ENCODE assay signal across 8 mouse cellular contexts in the genomic region with DNA sequence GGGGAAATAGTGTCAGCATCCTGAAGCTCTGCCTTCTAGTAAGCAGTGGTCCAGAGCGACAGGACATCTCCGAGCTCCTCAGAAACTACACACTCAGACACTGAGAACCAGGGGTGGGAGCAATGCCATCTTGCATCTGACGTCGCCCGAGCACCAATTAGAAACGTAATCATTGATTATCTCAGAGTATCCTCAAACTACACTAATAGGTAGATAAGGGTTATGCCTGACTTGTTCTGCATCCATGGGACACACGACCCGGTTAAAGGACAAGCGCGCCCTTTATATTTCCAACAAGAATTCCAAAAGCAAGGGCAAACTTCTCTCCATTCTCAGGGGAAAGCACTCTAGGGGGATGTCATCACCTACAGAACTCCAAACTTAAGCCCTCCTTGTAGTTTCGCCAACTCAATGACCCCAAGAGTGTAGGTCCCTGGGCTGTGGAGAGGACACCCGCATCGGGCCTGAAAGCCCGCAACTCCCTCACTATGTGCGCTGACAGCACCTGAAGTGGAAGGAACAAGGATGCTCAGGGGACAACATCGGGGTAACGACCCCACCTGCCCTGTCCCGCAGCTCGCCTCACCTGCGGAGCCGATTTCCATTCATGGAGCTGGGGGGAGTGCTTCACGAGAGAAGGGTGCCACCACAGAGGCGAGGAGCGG. TPM values are rescaled to one million over a fixed set of nuclear protein-coding genes. Genes with fewer than 3 reads are reported as not detected.
DNase-seq lines count a peak whose midpoint lies in the region; ATAC-seq and TF ChIP-seq lines count a peak whose summit lies in the region.

No protein-coding gene starts in this region.

- peak overlapping the region; percentile 82 for H3K9ac ChIP-seq in forebrain, embryonic 16.5 days (replicated peaks; ENCODE audit: low read depth, low read length)
- H3K9ac ChIP-seq in liver, embryonic 12.5 days, result peak overlapping the region; percentile 89
- peak overlapping the region; percentile 90 for H3K9ac ChIP-seq in stomach, embryonic 15.5 days

- TF ChIP-seq CTCF in kidney, adult 2 months (conservative IDR thresholded peaks at IDR 0.05; ENCODE audit: insufficient read depth, insufficient read length, low read depth, low read length), result no peak
- no peak for TF ChIP-seq CTCF in bone marrow macrophage, adult 2 months (IDR thresholded peaks at IDR 0.05; ENCODE audit: low read depth, low read length)

- ATAC-seq in forebrain, embryonic 16.5 days, result no peak
- ATAC-seq in liver, embryonic 12.5 days, result peak; percentile 33
- peak; percentile 24; the same call in 1 of the 2 replicates for ATAC-seq in stomach, embryonic 15.5 days (ENCODE audit: insufficient read depth, low FRiP score, low read depth)

- WGBS in kidney, adult 2 months, result 2% methylated on average over 24 of the region's 24 CpGs
- 1% methylated on average over 24 of the region's 24 CpGs for WGBS in forebrain, embryonic 16.5 days
- WGBS in liver, embryonic 12.5 days (ENCODE audit: insufficient replicate concordance), result 2% methylated on average over 24 of the region's 24 CpGs
- WGBS in stomach, embryonic 15.5 days, result 2% methylated on average over 24 of the region's 24 CpGs

- TF ChIP-seq POLR2A in kidney, adult 2 months (IDR thresholded peaks at IDR 0.05; ENCODE audit: low read depth, low read length), result no peak
- no peak for TF ChIP-seq POLR2A in bone marrow macrophage, adult 2 months (IDR thresholded peaks at IDR 0.05; ENCODE audit: borderline replicate concordance, low read depth, low read length)

- peak overlapping the region; percentile 78 for H3K4me2 ChIP-seq in forebrain, embryonic 16.5 days (ENCODE audit: low read length)
- H3K4me2 ChIP-seq in liver, embryonic 12.5 days, result peak overlapping the region; percentile 90
- H3K4me2 ChIP-seq in stomach, embryonic 15.5 days, result peak overlapping the region; percentile 87

- H3K9me3 ChIP-seq in forebrain, embryonic 16.5 days (ENCODE audit: control insufficient read depth, low read length), result no peaks in the 10 kb centered on the region
- H3K9me3 ChIP-seq in liver, embryonic 12.5 days (replicated peaks), result no peaks in the 10 kb centered on the region
- H3K9me3 ChIP-seq in stomach, embryonic 15.5 days, result no peaks in the 10 kb centered on the region

- DNase-seq in kidney, adult 2 months, result peak; percentile 6
- DNase-seq in kidney, postnatal 10 days, result no peak
- DNase-seq in right cerebral cortex, postnatal 4 days, result no peak
- DNase-seq in kidney, postnatal 14 days, result no peak

- H3K36me3 ChIP-seq in kidney, adult 2 months (ENCODE audit: control insufficient read depth, insufficient read depth, low read length), result no peaks in the 10 kb centered on the region
- no peaks in the 10 kb centered on the region for H3K36me3 ChIP-seq in forebrain, embryonic 16.5 days (ENCODE audit: control insufficient read depth, insufficient read depth)
- peaks cover 5% of the 10 kb centered on the region; the same call in 1 of the 2 replicates for H3K36me3 ChIP-seq in liver, embryonic 12.5 days
- H3K36me3 ChIP-seq in stomach, embryonic 15.5 days, result no peaks in the 10 kb centered on the region

- H3K4me1 ChIP-seq in kidney, adult 2 months (ENCODE audit: control insufficient read depth, insufficient read depth, low read length), result no peaks in the 10 kb centered on the region
- peaks cover 16% of the 10 kb centered on the region for H3K4me1 ChIP-seq in bone marrow macrophage, adult 2 months (ENCODE audit: control insufficient read depth, insufficient read depth, low read length)
- peaks cover 12% of the 10 kb centered on the region for H3K4me1 ChIP-seq in forebrain, embryonic 16.5 days (replicated peaks; ENCODE audit: control insufficient read depth, insufficient read depth, low read length)
- peaks cover 29% of the 10 kb centered on the region for H3K4me1 ChIP-seq in liver, embryonic 12.5 days
- 0 out of 2 replicates have a peak, but pooled peaks cover 2% of the 10 kb centered on the region for H3K4me1 ChIP-seq in stomach, embryonic 15.5 days

- H3K4me3 ChIP-seq in kidney, adult 2 months (ENCODE audit: insufficient read depth, low read depth, low read length), result peak overlapping the region; percentile 99
- peak overlapping the region; percentile 76 for H3K4me3 ChIP-seq in bone marrow macrophage, adult 2 months (ENCODE audit: insufficient read depth, low read length)
- H3K4me3 ChIP-seq in forebrain, embryonic 16.5 days (replicated peaks; ENCODE audit: low read length), result peak overlapping the region; percentile 89
- peak overlapping the region; percentile 86 for H3K4me3 ChIP-seq in liver, embryonic 12.5 days
- H3K4me3 ChIP-seq in stomach, embryonic 15.5 days (replicated peaks), result peak overlapping the region; percentile 89

- H3K27me3 ChIP-seq in kidney, adult 2 months (replicated peaks; ENCODE audit: control insufficient read depth, insufficient read depth, low read length), result no peaks in the 10 kb centered on the region
- no peaks in the 10 kb centered on the region for H3K27me3 ChIP-seq in forebrain, embryonic 16.5 days (replicated peaks; ENCODE audit: control insufficient read depth, insufficient read depth, low read length)
- H3K27me3 ChIP-seq in liver, embryonic 12.5 days (replicated peaks), result no peaks in the 10 kb centered on the region
- H3K27me3 ChIP-seq in stomach, embryonic 15.5 days (replicated peaks), result no peaks in the 10 kb centered on the region

- H3K27ac ChIP-seq in kidney, adult 2 months (ENCODE audit: insufficient read depth, low read depth, low read length), result peak overlapping the region; percentile 80
- peak overlapping the region; percentile 85 for H3K27ac ChIP-seq in bone marrow macrophage, adult 2 months (ENCODE audit: insufficient read depth, low read depth, low read length)
- peak overlapping the region; percentile 80 for H3K27ac ChIP-seq in forebrain, embryonic 16.5 days (ENCODE audit: low read length)
- peak overlapping the region; percentile 92 for H3K27ac ChIP-seq in liver, embryonic 12.5 days
- H3K27ac ChIP-seq in stomach, embryonic 15.5 days, result peak overlapping the region; percentile 88

RNA-seq across cellular contexts. Expression of a gene that starts 0.5 kb away (rescaled TPM):
- 7.9 and 13.6 TPM in 2 replicates for polyA plus RNA-seq in kidney, adult 2 months (2012; rRNA removed)
- 21.9 and 24.4 TPM in 2 replicates for polyA plus RNA-seq in bone marrow macrophage, adult 2 months (2012; ENCODE audit: insufficient read depth, insufficient read length, missing spikeins)
- 16.1 and 18.7 TPM in 2 replicates for polyA plus RNA-seq in forebrain, embryonic 16.5 days (2015; fragmentation: Nextera tagmentation; extraction: Ambion mirVana)
- 8.1 and 8.2 TPM in 2 replicates for polyA plus RNA-seq in liver, embryonic 12.5 days (2016; fragmentation: Nextera tagmentation; extraction: Ambion mirVana)
- 13.9 and 15.2 TPM in 2 replicates for polyA plus RNA-seq in stomach, embryonic 15.5 days (2015; fragmentation: Nextera tagmentation; extraction: Ambion mirVana)

RNA-seq across cellular contexts. Expression of a gene that starts 39.6 kb away (rescaled TPM):
- 18.0 and 21.4 TPM in 2 replicates for polyA plus RNA-seq in kidney, adult 2 months (2012; rRNA removed)
- 27.3 and 29.1 TPM in 2 replicates for polyA plus RNA-seq in bone marrow macrophage, adult 2 months (2012; ENCODE audit: insufficient read depth, insufficient read length, missing spikeins)
- 14.9 and 16.1 TPM in 2 replicates for polyA plus RNA-seq in forebrain, embryonic 16.5 days (2015; fragmentation: Nextera tagmentation; extraction: Ambion mirVana)
- polyA plus RNA-seq in liver, embryonic 12.5 days (2016; fragmentation: Nextera tagmentation; extraction: Ambion mirVana), result 1.4 and 1.7 TPM in 2 replicates
- polyA plus RNA-seq in stomach, embryonic 15.5 days (2015; fragmentation: Nextera tagmentation; extraction: Ambion mirVana), result 5.1 and 5.2 TPM in 2 replicates
